Mouse (Mus musculus) heart, embryonic 15.5 days (tissue): ENCODE measurements around the gene Cdkn2aip. TPM values are rescaled to one million over a fixed set of nuclear protein-coding genes. Genes with fewer than 3 reads are reported as not detected.

Experiments used
- ATAC-seq: fragments of 200-750 bp; cut with Nextera tagmentation; replicated peaks from 2 replicates; pipeline ENCODE4 v1.8.0; 2017; ENCODE audit warnings: low read depth, moderate TSS enrichment; ENCODE audit not compliant: insufficient number of reproducible peaks, insufficient read depth, low FRiP score
- H3K27ac ChIP-seq: fragments of 300-500 bp; sonication (generic); 2 replicates; pipeline ENCODE4 v1.5.1; 2015; ENCODE audit warnings: mild to moderate bottlenecking, inconsistent platforms
- H3K27me3 ChIP-seq: fragments of 300-500 bp; sonication (generic); 2 replicates; pipeline ENCODE4 v1.6.1; 2015; ENCODE audit warnings: inconsistent platforms
- H3K36me3 ChIP-seq: fragments of 300-500 bp; sonication (generic); 2 replicates; pipeline ENCODE4 v1.6.1; 2015; ENCODE audit warnings: mild to moderate bottlenecking, inconsistent platforms
- H3K4me1 ChIP-seq: fragments of 300-500 bp; sonication (generic); replicated peaks from 2 replicates; pipeline ENCODE4 v1.6.1; 2015; ENCODE audit warnings: inconsistent platforms
- H3K4me2 ChIP-seq: fragments of 300-500 bp; sonication (generic); 2 replicates; pipeline ENCODE4 v1.6.1; 2015; ENCODE audit warnings: inconsistent platforms, mild to moderate bottlenecking, moderate library complexity
- H3K4me3 ChIP-seq: fragments of 300-500 bp; sonication (generic); 2 replicates; pipeline ENCODE4 v1.5.1; 2015; ENCODE audit warnings: mild to moderate bottlenecking, inconsistent platforms
- H3K9ac ChIP-seq: fragments of 300-500 bp; sonication (generic); 2 replicates; pipeline ENCODE4 v1.6.1; 2015; ENCODE audit warnings: mild to moderate bottlenecking, inconsistent platforms
- H3K9me3 ChIP-seq: fragments of 300-500 bp; sonication (generic); replicated peaks from 2 replicates; pipeline ENCODE4 v1.6.1; 2016; ENCODE audit warnings: inconsistent platforms
- WGBS: fragments of 180-500 bp; shearing (Covaris S2); methylation state at CpG from one replicate; pipeline ENCODE4 v1.1.7; 2015; ENCODE audit warnings: mixed read lengths; 5-methylcytosine and 5-hydroxymethylcytosine counted together
- polyA plus RNA-seq: library from polyadenylated mRNA; unstranded; fragments of >200 nt; fragmentation: Nextera tagmentation; extraction: Ambion mirVana; gene quantifications from 2 replicates; pipeline ENCODE4 v1.2.1, GENCODE M21; 2015

The Cdkn2aip gene
- polyA plus RNA-seq, 1 experiment from 2014 or later, result 14.1 TPM

- peaks cover 10% of the 10 kb centered on the region; the same call in 1 of the 2 replicates for H3K27me3 ChIP-seq
- H3K9me3 ChIP-seq, result no peaks in the 10 kb centered on the region
- H3K4me2 ChIP-seq, result 0 out of 2 replicates have a peak overlapping the region, but pooled peaks have one; percentile 7
- no peaks in the 10 kb centered on the region for H3K4me1 ChIP-seq
- no peak overlapping the region for H3K4me3 ChIP-seq
- H3K27ac ChIP-seq, result no peak overlapping the region
- ATAC-seq, result no peak
- no peaks in the 10 kb centered on the region for H3K36me3 ChIP-seq
- no peak overlapping the region for H3K9ac ChIP-seq
- WGBS, result 29% methylated on average over 8 of the region's 8 CpGs
Measured at GRCm38 (mm10) chr8:47742992-47743391, 29.3 kb upstream of the Cdkn2aip start.

- Histone ChIP-seq H3K4me1 (no peaks in the 10 kb centered on the region), H3K9me3 (no peaks in the 10 kb centered on the region), H3K36me3 (no peaks in the 10 kb centered on the region), H3K27ac (no peak overlapping the region), H3K27me3 (peaks cover 10% of the 10 kb centered on the region; the same call in 1 of the 2 replicates), H3K4me2 (no peak overlapping the region), H3K4me3 (no peak overlapping the region), H3K9ac (no peak overlapping the region)
- WGBS, result 79% methylated on average over 7 of the region's 7 CpGs
- no peak for ATAC-seq
Measured at GRCm38 (mm10) chr8:47742372-47742771, 28.6 kb upstream of the Cdkn2aip start.

DNA sequence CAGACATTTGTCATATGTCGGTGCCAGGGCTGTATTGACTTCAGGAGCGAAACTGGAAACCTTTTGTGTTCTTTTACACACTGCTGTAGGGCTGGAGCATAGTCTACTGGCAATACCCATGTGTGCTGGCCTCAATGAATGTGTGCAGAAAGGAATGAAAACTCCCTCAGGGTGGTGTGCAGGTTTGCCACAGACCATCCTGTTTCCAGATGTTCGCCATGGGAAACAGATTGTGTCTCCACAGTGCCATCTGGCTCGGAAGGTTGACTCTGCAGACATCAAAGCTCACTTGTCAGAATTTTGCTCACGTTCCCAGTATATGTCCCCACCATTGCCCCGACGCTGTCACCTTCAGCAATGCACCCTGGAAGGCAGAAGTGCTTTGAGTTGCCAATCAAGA is 23.4 kb upstream of the Cdkn2aip start:
- Histone ChIP-seq H3K27ac (no peak overlapping the region), H3K4me2 (no peak overlapping the region), H3K4me1 (0 out of 2 replicates have a peak, but pooled peaks cover 3% of the 10 kb centered on the region), H3K27me3 (peaks cover 3% of the 10 kb centered on the region; the same call in 1 of the 2 replicates), H3K9ac (no peak overlapping the region), H3K9me3 (no peaks in the 10 kb centered on the region), H3K36me3 (no peaks in the 10 kb centered on the region), H3K4me3 (no peak overlapping the region)
- 46% methylated on average over 7 of the region's 7 CpGs for WGBS
- no peak for ATAC-seq

- no peaks in the 10 kb centered on the region for H3K36me3 ChIP-seq
Measured at GRCm38 (mm10) chr8:47729324-47729723, 15.6 kb upstream of the Cdkn2aip start.

DNA sequence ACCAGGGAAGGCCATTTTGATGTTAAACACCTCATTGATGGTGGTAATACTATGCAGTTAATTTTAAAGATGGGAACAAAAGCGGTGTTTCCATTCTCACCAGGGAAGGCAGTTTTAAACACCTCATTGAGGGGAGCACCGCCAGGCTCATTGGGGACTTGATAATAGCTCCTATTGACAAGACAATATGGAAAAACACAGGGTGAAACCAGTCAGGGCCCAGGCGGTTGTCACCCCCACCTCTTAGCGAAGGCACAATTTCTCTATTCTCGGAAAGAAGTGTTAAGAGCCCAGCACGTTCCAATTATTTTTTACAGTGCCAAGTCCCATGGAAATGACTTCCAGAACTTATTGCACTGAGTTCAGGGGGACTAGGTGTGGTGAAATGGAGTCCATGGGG is 13.2 kb upstream of the Cdkn2aip start:
- WGBS, result 45% methylated on average over 6 of the region's 6 CpGs
- no peak for ATAC-seq
- no peak overlapping the region for H3K9ac ChIP-seq

More at GRCm38 (mm10) chr8:47729324-47729723, 15.6 kb upstream of the Cdkn2aip start:
- no peaks in the 10 kb centered on the region for H3K4me1 ChIP-seq
- H3K4me3 ChIP-seq, result no peak overlapping the region
- ATAC-seq, result no peak
- H3K27ac ChIP-seq, result no peak overlapping the region
- no peaks in the 10 kb centered on the region for H3K9me3 ChIP-seq
- no peak overlapping the region for H3K9ac ChIP-seq
- H3K4me2 ChIP-seq, result no peak overlapping the region
- WGBS, result 68% methylated on average over 7 of the region's 7 CpGs
- no peaks in the 10 kb centered on the region for H3K27me3 ChIP-seq

GRCm38 (mm10) chr8:47721609-47722008 is 7.9 kb upstream of the Cdkn2aip start:
- Histone ChIP-seq H3K9me3 (no peaks in the 10 kb centered on the region), H3K27me3 (no peaks in the 10 kb centered on the region), H3K36me3 (no peaks in the 10 kb centered on the region), H3K4me1 (0 out of 2 replicates have a peak, but pooled peaks cover 2% of the 10 kb centered on the region), H3K27ac (no peak overlapping the region), H3K4me3 (no peak overlapping the region), H3K4me2 (no peak overlapping the region), H3K9ac (no peak overlapping the region)
- WGBS, result 58% methylated on average over 4 of the region's 4 CpGs
- ATAC-seq, result no peak

More for the DNA sequence above, 13.2 kb upstream of the Cdkn2aip start:
- H3K36me3 ChIP-seq, result no peaks in the 10 kb centered on the region
- no peaks in the 10 kb centered on the region for H3K4me1 ChIP-seq
- H3K4me2 ChIP-seq, result no peak overlapping the region
- H3K27ac ChIP-seq, result no peak overlapping the region
- no peaks in the 10 kb centered on the region for H3K9me3 ChIP-seq
- H3K27me3 ChIP-seq, result no peaks in the 10 kb centered on the region
- H3K4me3 ChIP-seq, result no peak overlapping the region

DNA sequence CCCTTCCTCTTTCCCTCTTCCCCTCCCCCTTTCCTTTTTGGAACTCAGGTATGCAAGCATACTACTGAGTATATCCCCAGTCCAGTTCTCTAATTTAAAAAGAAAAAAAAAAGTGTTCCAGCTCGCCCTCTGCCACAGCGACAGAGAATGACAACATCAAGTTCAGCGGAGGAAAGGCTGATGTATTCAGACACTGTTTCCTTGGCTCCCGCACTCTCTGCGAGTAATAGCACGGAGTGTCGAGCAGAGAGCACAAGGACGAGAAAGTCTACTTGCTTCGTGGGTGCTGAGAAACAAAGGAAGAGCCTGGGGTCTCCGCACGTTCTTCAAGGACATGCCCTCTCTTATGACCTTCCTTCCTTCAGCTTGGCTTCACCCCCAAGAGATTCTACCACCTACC is 4.9 kb upstream of the Cdkn2aip start:
- Histone ChIP-seq H3K27me3 (no peaks in the 10 kb centered on the region), H3K9me3 (no peaks in the 10 kb centered on the region), H3K4me2 (peak overlapping the region; percentile 9; the same call in 1 of the 2 replicates), H3K9ac (no peak overlapping the region), H3K27ac (no peak overlapping the region), H3K4me3 (no peak overlapping the region), H3K4me1 (0 out of 2 replicates have a peak, but pooled peaks cover 2% of the 10 kb centered on the region), H3K36me3 (no peaks in the 10 kb centered on the region)
- no peak for ATAC-seq
- 11% methylated on average over 11 of the region's 11 CpGs for WGBS

DNA sequence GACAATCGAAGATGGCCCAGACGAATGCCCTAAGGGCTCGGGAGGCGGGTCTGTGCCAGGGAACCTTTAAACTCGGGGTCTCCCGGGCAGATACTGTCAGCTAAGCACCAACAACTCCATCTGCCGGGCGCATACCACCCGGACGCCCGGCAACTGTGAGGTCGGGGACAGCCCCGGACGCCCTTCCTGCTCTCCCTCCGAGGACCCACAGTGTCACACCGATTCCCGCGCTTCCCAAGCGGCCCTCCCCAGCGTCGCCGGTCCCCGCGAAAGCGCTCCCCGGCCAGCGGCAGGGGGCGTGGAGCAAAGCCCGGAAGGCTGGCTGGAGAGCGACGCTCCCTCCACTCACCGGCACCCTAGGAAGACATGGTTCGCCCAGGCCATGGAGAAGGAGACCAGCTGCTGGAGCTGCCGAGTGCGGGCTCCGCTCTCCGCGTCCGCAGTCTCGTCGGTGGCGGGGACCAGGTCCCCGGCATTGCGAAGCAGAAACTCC is 515 bp downstream of the Cdkn2aip start:
- H3K9me3 ChIP-seq, result no peaks in the 10 kb centered on the region
- H3K4me1 ChIP-seq, result peaks cover 13% of the 10 kb centered on the region; the same call in 1 of the 2 replicates
- peak overlapping the region; percentile 90 for H3K4me2 ChIP-seq
- H3K27me3 ChIP-seq, result no peaks in the 10 kb centered on the region
- peak; percentile 41 for ATAC-seq
- peaks cover 22% of the 10 kb centered on the region for H3K36me3 ChIP-seq
- under 1% methylated on average over 43 of the region's 44 CpGs for WGBS
- H3K4me3 ChIP-seq, result peak overlapping the region; percentile 97
- H3K27ac ChIP-seq, result peak overlapping the region; percentile 91
- peak overlapping the region; percentile 91 for H3K9ac ChIP-seq

DNA sequence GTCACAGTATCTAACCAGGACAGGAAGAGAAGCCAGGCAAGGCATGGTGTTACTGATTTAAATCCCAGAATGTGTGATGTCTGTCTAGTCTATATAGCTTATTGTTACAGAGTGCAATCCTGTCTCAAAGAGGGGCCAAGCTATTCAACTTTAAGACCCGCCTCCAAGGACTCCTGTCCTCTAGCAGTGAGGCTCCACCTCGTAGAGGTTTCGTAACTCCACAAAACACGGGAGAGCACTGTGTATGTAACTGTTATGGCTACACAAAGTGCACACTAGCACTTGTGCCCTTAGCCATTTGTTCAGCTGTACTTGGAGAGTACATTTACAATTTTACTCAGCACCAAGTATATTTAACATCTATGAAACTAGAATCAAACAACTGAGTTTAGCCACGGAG is 5.6 kb downstream of the Cdkn2aip start:
- Histone ChIP-seq H3K27ac (no peak overlapping the region), H3K27me3 (no peaks in the 10 kb centered on the region), H3K36me3 (peaks cover 32% of the 10 kb centered on the region), H3K4me1 (peaks cover 11% of the 10 kb centered on the region; the same call in 1 of the 2 replicates), H3K9ac (no peak overlapping the region), H3K4me3 (no peak overlapping the region), H3K4me2 (no peak overlapping the region), H3K9me3 (no peaks in the 10 kb centered on the region)
- ATAC-seq, result no peak
- 81% methylated on average over 5 of the region's 5 CpGs for WGBS

DNA sequence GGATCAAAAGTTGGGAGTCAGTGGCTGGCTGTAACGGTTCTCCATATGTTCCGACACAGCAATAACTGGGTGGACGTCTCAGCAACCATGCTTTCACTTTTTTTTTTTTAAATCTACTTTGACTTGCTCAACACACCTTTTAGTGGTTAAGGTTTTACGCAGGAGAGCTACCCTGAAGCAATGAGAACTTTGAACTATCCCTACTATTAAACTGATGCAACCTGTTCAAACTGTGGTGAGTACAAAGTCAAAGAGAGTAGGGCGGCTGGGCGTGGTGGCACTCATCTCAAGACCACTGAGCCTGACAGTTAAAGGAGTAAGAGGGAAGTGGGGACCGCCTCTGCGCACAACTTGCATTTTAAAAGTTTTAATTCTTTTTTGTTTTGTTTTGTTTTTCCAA is 7.0 kb downstream of the Cdkn2aip start:
- Histone ChIP-seq H3K36me3 (peaks cover 28% of the 10 kb centered on the region), H3K9me3 (no peaks in the 10 kb centered on the region), H3K4me3 (no peak overlapping the region), H3K9ac (no peak overlapping the region), H3K4me1 (peaks cover 2% of the 10 kb centered on the region; the same call in 1 of the 2 replicates), H3K4me2 (no peak overlapping the region), H3K27ac (no peak overlapping the region), H3K27me3 (no peaks in the 10 kb centered on the region)
- WGBS, result 84% methylated on average over 8 of the region's 8 CpGs
- no peak for ATAC-seq

- no peaks in the 10 kb centered on the region for H3K4me1 ChIP-seq
- H3K4me2 ChIP-seq, result no peak overlapping the region
- H3K9me3 ChIP-seq, result no peaks in the 10 kb centered on the region
- no peak overlapping the region for H3K27ac ChIP-seq
- no peaks in the 10 kb centered on the region for H3K27me3 ChIP-seq
- 0 out of 2 replicates have a peak, but pooled peaks cover 3% of the 10 kb centered on the region for H3K36me3 ChIP-seq
- no peak overlapping the region for H3K4me3 ChIP-seq
- 49% methylated on average over 1 of the region's 1 CpGs for WGBS
- no peak overlapping the region for H3K9ac ChIP-seq
- ATAC-seq, result no peak
Measured at GRCm38 (mm10) chr8:47702333-47702732, 11.4 kb downstream of the Cdkn2aip start.

DNA sequence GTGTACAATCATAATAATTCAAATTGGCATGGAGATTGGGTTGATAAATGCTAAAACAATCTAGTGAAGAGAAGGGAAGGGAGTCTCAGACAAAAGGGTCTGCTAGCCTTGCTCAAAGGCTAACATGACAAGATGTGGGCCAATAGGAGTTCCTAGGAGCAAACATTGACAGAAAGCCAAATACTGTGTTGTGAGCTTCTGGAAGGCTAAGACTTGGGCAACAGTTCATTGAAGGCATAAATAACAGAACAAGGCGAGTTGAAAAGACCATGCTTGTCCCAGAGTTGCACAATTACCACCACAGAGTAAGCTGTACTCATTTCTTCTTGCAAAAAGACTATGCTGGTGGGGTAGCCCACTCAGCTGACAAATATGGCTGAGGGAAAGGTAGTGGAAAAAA is 16.0 kb downstream of the Cdkn2aip start:
- no peak overlapping the region for H3K27ac ChIP-seq
- no peak for ATAC-seq
- H3K9ac ChIP-seq, result no peak overlapping the region
- H3K27me3 ChIP-seq, result no peaks in the 10 kb centered on the region
- no peak overlapping the region for H3K4me3 ChIP-seq
- no peaks in the 10 kb centered on the region for H3K4me1 ChIP-seq
- whole genome bisulfite sequencing, result 68% methylated on average over 1 of the region's 1 CpGs
- H3K4me2 ChIP-seq, result no peak overlapping the region
- H3K9me3 ChIP-seq, result no peaks in the 10 kb centered on the region
- H3K36me3 ChIP-seq, result no peaks in the 10 kb centered on the region
